Mouse (Mus musculus): ENCODE results near the gene Hhipl1.

DNA sequence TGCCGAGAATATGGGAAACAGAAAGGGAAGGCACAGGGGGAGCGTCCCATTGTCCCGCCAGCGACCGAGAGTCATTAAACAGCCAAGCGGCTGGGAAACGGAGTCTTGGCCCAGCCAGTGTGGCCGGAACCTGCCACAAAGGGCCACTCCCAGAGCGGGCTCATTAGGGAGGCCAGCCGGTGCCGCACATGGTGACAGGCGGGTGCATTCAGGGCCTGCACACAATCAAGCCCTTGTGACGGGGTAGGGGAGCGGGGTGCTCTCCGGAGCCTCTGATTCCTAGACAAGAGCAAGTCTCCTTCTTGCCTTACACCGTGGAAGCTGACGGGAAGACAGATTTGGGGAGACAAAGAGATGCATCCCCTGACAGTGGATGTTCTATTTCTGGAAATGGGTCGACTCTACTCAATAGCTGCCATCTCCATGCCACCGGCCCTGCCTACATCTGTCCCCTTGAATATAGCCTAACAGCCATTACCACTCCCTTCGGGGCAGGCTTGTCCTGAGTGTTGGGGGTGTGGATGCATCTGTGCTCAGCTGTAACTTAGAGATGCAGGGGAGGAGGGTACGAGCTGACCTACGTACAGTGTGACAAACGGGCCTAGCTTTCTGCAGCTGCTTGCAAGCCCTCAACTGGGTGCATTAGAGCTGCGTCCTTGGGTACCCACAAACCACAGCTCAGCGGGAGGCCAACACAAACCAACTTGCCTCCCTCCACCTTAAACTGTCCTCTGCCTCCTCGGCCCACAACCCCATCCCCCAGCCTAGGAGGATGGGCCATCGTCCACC, 40.0 kb upstream of the Hhipl1 start:
- no peak for TF ChIP-seq POLR2A (IDR thresholded peaks at IDR 0.05; ENCODE audit: low read depth, low read length)
- TF ChIP-seq CTCF (IDR thresholded peaks at IDR 0.05; ENCODE audit: extremely low read depth, insufficient read length, insufficient replicate concordance, low read depth, low read length): no peak
